Mouse (Mus musculus) midbrain, embryonic 15.5 days (tissue): ENCODE data around the gene Mmp15. TPM values are rescaled to one million over a fixed set of nuclear protein-coding genes. Genes with fewer than 3 reads are reported as not detected.

ENCODE experiments used
- ATAC-seq: fragments of 200-750 bp; cut with Nextera tagmentation; replicated peaks from 2 replicates; pipeline ENCODE4 v1.8.0; 2017; ENCODE audit warnings: moderate TSS enrichment
- H3K27ac ChIP-seq: fragments of 300-500 bp; sonication (generic); 2 replicates; pipeline ENCODE4 v1.5.1; 2015; ENCODE audit warnings: mild to moderate bottlenecking, inconsistent platforms
- H3K27me3 ChIP-seq: fragments of 300-500 bp; sonication (generic); replicated peaks from 2 replicates; pipeline ENCODE4 v1.6.1; 2015; ENCODE audit warnings: inconsistent platforms
- H3K36me3 ChIP-seq: fragments of 300-500 bp; sonication (generic); replicated peaks from 2 replicates; pipeline ENCODE4 v1.6.1; 2015; ENCODE audit warnings: inconsistent platforms
- H3K4me1 ChIP-seq: fragments of 300-500 bp; sonication (generic); 2 replicates; pipeline ENCODE4 v1.6.1; 2015; ENCODE audit warnings: inconsistent platforms
- H3K4me2 ChIP-seq: fragments of 300-500 bp; sonication (generic); 2 replicates; pipeline ENCODE4 v1.6.1; 2015; ENCODE audit warnings: inconsistent platforms, mild to moderate bottlenecking, moderate library complexity
- H3K4me3 ChIP-seq: fragments of 300-500 bp; sonication (generic); 2 replicates; pipeline ENCODE4 v1.5.1; 2015; ENCODE audit warnings: mild to moderate bottlenecking, inconsistent platforms
- H3K9ac ChIP-seq: fragments of 300-500 bp; sonication (generic); 2 replicates; pipeline ENCODE4 v1.6.1; 2015; ENCODE audit warnings: mild to moderate bottlenecking, inconsistent platforms
- H3K9me3 ChIP-seq: fragments of 300-500 bp; sonication (generic); 2 replicates; pipeline ENCODE4 v1.6.1; 2016; ENCODE audit warnings: inconsistent platforms
- WGBS: fragments of 180-500 bp; shearing (Covaris S2); methylation state at CpG from one replicate; pipeline ENCODE4 v1.1.7; 2015; ENCODE audit warnings: mixed read lengths; 5-methylcytosine and 5-hydroxymethylcytosine counted together
- polyA plus RNA-seq: library from polyadenylated mRNA; unstranded; fragments of >200 nt; fragmentation: Nextera tagmentation; extraction: Ambion mirVana; gene quantifications from 2 replicates; pipeline ENCODE4 v1.2.1, GENCODE M21; 2015

Gene Mmp15
- polyA plus RNA-seq, 1 experiment from 2014 or later = 18.1 TPM

GRCm38 (mm10) chr8:95326822-95327221 lies 25.2 kb upstream of the Mmp15 start:
- Histone ChIP-seq H3K27ac (no peak overlapping the region), H3K4me3 (no peak overlapping the region), H3K36me3 (peaks cover 30% of the 10 kb centered on the region), H3K4me2 (no peak overlapping the region), H3K9ac (no peak overlapping the region), H3K9me3 (no peaks in the 10 kb centered on the region), H3K27me3 (no peaks in the 10 kb centered on the region), H3K4me1 (peaks cover 28% of the 10 kb centered on the region)
- WGBS = 86% methylated on average over 5 of the region's 5 CpGs
- ATAC-seq = no peak

- WGBS = 89% methylated on average over 46 of the region's 46 CpGs
- peaks cover 30% of the 10 kb centered on the region for H3K36me3 ChIP-seq
Measured at GRCm38 (mm10) chr8:95327866-95328465, 24.1 kb upstream of the Mmp15 start.

GRCm38 (mm10) chr8:95330367-95330766 lies 21.7 kb upstream of the Mmp15 start:
- no peaks in the 10 kb centered on the region for H3K9me3 ChIP-seq
- WGBS = 80% methylated on average over 1 of the region's 1 CpGs
- no peak for ATAC-seq
- H3K27ac ChIP-seq = peak overlapping the region; percentile 94; the same call in 1 of the 2 replicates
- peaks cover 30% of the 10 kb centered on the region for H3K36me3 ChIP-seq
- peak overlapping the region; percentile 83 for H3K9ac ChIP-seq
- no peaks in the 10 kb centered on the region for H3K27me3 ChIP-seq
- peak overlapping the region; percentile 77 for H3K4me3 ChIP-seq
- H3K4me1 ChIP-seq = peaks cover 36% of the 10 kb centered on the region
- peak overlapping the region; percentile 71 for H3K4me2 ChIP-seq

More at GRCm38 (mm10) chr8:95327866-95328465, 24.1 kb upstream of the Mmp15 start:
- no peak for ATAC-seq
- Histone ChIP-seq H3K9ac (no peak overlapping the region), H3K4me2 (no peak overlapping the region), H3K27ac (no peak overlapping the region), H3K9me3 (no peaks in the 10 kb centered on the region), H3K27me3 (no peaks in the 10 kb centered on the region), H3K4me1 (peaks cover 35% of the 10 kb centered on the region), H3K4me3 (no peak overlapping the region)

- under 1% methylated on average over 38 of the region's 38 CpGs for WGBS
- H3K36me3 ChIP-seq = peaks cover 29% of the 10 kb centered on the region
- H3K9me3 ChIP-seq = no peaks in the 10 kb centered on the region
- peak overlapping the region; percentile 71 for H3K4me2 ChIP-seq
- peaks cover 35% of the 10 kb centered on the region for H3K4me1 ChIP-seq
- no peaks in the 10 kb centered on the region for H3K27me3 ChIP-seq
- H3K27ac ChIP-seq = peak overlapping the region; percentile 94
- peak; percentile 53 for ATAC-seq
- H3K9ac ChIP-seq = peak overlapping the region; percentile 83
- H3K4me3 ChIP-seq = peak overlapping the region; percentile 77
Measured at GRCm38 (mm10) chr8:95331156-95331719, 20.8 kb upstream of the Mmp15 start.

DNA sequence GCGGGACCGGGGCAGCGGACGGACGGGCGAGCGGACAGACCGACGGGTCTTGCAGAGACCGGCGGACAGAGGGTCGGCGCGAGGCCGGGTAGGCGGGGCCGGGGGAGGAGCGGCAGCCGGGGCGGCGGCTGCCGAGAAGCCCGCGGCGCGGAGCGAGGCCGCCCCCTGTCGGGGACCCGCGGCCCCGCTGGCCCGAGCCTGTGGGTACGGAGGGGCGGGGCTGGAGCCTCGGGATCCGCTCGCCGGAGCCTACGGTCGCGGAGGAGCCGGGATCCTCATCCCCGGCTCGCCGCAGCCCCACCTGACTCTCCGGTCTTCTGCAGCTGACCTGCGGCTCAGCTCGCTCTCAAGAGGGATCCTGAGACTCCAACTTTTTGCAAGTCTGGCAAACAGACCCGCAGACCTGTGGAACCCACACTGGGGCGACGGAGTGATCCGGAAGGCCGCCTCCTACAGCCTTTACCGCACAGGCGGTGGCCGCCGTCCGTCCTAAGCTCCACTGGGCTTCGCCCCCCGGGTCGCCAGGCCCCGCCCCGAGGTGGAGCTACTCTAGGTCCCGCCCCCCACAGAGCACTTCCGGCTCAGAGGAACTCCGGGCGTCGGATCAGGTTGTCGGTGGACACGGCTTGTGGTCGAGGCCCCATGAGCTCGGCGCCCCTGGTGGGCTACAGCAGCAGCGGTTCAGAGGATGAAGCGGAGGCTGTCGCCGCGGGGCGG lies 20.2 kb upstream of the Mmp15 start, which contains the start of the genes Zfp319 and Usb1:
Gene Zfp319 (minus strand): TSS at position 231 of the 717 bp plus-strand sequence.
Gene Usb1 (plus strand): TSS at position 565 of the 717 bp plus-strand sequence.
- peak; percentile 92 for ATAC-seq
- Histone ChIP-seq H3K4me1 (peaks cover 30% of the 10 kb centered on the region), H3K36me3 (peaks cover 31% of the 10 kb centered on the region), H3K27me3 (no peaks in the 10 kb centered on the region), H3K27ac (peak within 1 kb of the TSS; percentile 94), H3K4me2 (peak within 1 kb of the TSS; percentile 71), H3K9me3 (no peaks in the 10 kb centered on the region), H3K4me3 (peak within 1 kb of the TSS; percentile 77), H3K9ac (peak within 1 kb of the TSS; percentile 83)
- WGBS = under 1% methylated on average over 80 of the region's 80 CpGs

DNA sequence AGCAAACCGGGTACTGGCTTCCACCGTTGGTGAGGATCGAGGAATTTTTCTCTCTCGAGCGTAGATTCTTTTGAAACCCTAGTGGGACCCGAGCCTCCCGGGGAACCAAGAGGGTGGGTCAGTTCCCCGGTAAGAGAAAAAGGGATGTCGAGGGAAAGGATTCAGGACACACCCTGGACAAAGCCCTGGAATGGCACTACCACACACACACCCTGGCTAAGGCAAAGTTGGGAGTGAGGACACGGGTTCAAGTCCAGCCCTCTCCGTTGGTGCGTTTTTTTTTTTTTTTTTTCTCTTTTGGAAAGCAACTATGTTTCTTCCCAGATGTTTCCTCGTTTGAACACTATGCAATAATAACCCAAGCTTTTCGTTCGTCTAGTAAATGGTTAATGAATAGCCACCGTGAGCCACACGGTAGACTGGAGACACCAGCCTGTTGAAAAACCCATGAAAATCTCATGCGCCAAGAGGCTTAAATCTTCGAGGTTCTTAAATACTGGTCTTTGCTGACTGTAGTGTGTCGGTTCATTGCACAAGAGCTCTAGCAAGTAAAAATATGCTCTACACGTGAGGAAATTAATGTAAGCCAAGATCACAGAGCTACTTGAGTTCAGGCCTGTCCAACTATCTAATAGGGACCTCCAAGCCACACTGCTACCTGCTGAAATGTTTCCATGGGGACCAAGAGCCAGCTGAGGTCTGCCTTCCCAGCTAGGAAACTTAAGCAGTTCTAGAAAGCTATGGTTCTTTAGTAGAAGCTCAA lies 19.4 kb upstream of the Mmp15 start:
- WGBS = 23% methylated on average over 21 of the region's 21 CpGs
- Histone ChIP-seq H3K27ac (peak overlapping the region; percentile 94), H3K9me3 (no peaks in the 10 kb centered on the region), H3K4me1 (peaks cover 26% of the 10 kb centered on the region), H3K9ac (peak overlapping the region; percentile 83), H3K4me3 (peak overlapping the region; percentile 77), H3K36me3 (peaks cover 23% of the 10 kb centered on the region), H3K4me2 (peak overlapping the region; percentile 71), H3K27me3 (no peaks in the 10 kb centered on the region)
- no peak for ATAC-seq

DNA sequence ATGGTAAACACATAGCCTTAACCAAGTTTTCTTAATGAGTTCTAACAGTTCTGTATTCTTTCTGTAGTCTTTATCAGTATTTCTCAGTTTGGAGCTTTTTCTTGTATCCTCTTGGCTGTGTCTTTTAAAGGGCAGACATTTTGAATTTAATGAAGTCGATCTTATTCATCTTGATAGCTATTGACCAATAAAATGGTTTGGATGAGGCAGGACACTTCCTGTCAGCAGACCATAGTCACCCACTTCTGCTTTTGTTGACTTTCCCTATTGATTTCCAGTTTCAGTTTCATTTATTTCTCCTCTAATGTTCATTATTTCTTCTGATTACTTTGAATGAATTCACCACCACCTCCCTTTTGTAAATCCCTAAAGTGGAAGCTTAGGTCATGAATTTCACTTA lies 16.4 kb upstream of the Mmp15 start:
- Histone ChIP-seq H3K4me1 (peaks cover 10% of the 10 kb centered on the region), H3K9ac (no peak overlapping the region), H3K9me3 (no peaks in the 10 kb centered on the region), H3K27ac (no peak overlapping the region), H3K36me3 (peaks cover 14% of the 10 kb centered on the region; the same call in 1 of the 2 replicates), H3K4me2 (no peak overlapping the region), H3K4me3 (no peak overlapping the region), H3K27me3 (no peaks in the 10 kb centered on the region)
- ATAC-seq = no peak
- 92% methylated on average over 1 of the region's 1 CpGs for WGBS

DNA sequence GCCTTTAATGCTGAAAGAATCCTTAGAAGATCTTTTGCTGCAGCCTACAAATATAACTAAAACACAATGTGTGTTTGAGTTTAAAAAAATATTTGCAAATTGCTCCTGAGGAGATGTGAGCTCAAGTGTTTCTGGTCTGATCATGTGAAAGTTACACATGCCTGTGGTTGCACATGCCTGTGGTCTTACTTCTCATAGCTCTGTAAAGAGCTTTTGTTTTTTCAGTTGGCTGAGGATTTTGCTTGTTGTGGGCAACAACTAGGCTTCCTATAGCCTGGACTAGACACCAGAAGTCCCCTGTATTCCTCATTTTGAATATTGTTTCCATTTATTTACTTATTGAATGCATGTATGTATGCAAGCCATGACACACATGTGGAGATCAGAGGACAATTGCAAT lies 15.7 kb upstream of the Mmp15 start:
- Histone ChIP-seq H3K9me3 (no peaks in the 10 kb centered on the region), H3K36me3 (peaks cover 14% of the 10 kb centered on the region; the same call in 1 of the 2 replicates), H3K27ac (no peak overlapping the region), H3K4me1 (peaks cover 9% of the 10 kb centered on the region; the same call in 1 of the 2 replicates), H3K9ac (no peak overlapping the region), H3K4me2 (no peak overlapping the region), H3K4me3 (no peak overlapping the region), H3K27me3 (no peaks in the 10 kb centered on the region)
- ATAC-seq = no peak

GRCm38 (mm10) chr8:95341721-95342120 lies 10.3 kb upstream of the Mmp15 start:
- no peak for ATAC-seq
- Histone ChIP-seq H3K4me3 (no peak overlapping the region), H3K27ac (no peak overlapping the region), H3K9ac (no peak overlapping the region), H3K9me3 (no peaks in the 10 kb centered on the region), H3K4me2 (no peak overlapping the region), H3K36me3 (peaks cover 22% of the 10 kb centered on the region), H3K27me3 (no peaks in the 10 kb centered on the region), H3K4me1 (no peaks in the 10 kb centered on the region)
- WGBS = 52% methylated on average over 5 of the region's 5 CpGs

DNA sequence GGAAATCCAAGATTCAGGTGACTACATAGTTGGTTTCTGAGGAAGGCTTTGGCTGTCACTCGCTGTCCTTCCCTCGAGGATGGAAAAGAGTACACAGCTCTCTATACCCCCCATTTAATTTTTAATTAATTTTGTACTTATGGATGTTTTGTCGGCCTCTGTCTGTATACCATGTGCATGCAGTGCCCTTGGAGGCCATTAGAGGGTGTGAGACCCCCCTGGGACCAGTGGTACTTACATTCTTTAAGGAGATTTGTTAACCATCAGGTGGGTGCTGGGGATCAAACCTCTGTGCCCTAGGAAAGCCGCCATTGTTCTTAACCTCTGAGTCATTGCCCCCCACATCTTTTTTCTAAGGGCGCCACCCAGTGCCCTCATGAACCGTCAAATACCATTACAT lies 7.4 kb upstream of the Mmp15 start:
- WGBS = 80% methylated on average over 6 of the region's 6 CpGs
- no peak for ATAC-seq
- peaks cover 17% of the 10 kb centered on the region for H3K36me3 ChIP-seq

DNA sequence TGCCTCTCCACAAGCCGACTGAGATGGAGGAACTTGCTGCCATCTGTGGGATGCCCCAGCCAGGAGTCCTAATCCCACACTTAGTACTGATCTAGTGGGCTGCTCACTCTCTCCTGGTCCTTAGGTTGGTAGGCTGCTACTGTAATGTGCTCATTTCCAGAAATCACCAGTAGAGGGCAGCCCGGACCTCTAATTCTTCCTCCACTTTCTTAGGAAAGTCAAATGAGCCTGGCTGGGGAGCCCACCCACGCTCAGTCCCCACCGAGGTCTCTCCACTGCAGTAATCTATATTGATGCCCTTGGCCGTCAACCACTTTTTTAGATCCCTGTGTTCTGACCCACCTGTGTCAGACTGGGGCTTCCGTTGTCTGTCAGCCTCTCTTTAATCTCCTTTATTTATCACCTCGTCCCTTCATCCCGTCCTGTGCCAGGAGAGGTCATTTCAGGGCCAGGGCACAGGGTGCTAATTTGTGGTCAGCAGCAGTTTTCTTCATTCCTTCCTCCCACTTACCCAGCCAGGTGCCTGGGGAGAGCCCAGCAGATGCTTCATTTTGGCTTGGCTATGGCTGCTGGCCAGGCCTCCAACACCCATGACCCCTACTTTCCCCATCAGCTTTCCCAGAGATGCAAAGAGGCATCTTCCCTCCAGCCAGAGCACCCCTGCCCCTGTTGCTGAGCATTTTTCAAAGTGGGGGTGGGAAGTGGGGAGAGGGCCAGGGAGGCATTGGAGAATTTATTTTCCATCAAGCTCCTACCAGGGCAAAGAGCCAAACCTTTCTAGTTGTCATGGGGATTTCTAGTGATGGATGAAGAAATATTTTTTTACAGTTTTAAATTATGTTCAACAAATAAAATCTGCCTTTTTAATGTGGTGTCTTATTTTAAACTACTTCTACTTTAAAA lies 5.2 kb upstream of the Mmp15 start:
- Histone ChIP-seq H3K4me2 (no peak overlapping the region), H3K9ac (no peak overlapping the region), H3K9me3 (no peaks in the 10 kb centered on the region), H3K36me3 (peaks cover 15% of the 10 kb centered on the region), H3K4me3 (no peak overlapping the region), H3K27ac (no peak overlapping the region), H3K27me3 (no peaks in the 10 kb centered on the region), H3K4me1 (peaks cover 32% of the 10 kb centered on the region)
- peak; percentile 51 for ATAC-seq
- WGBS = 31% methylated on average over 8 of the region's 8 CpGs

More for the DNA sequence above, 7.4 kb upstream of the Mmp15 start:
- Histone ChIP-seq H3K4me1 (peaks cover 18% of the 10 kb centered on the region), H3K9me3 (no peaks in the 10 kb centered on the region), H3K9ac (no peak overlapping the region), H3K27me3 (no peaks in the 10 kb centered on the region), H3K4me3 (no peak overlapping the region), H3K27ac (no peak overlapping the region), H3K4me2 (no peak overlapping the region)
